Mouse (Mus musculus) 3134 (cell line): ENCODE data around the gene Prep.

Experiments used
- DNase-seq: peaks from one replicate; pipeline ENCODE4 v3.0.0-alpha.2; 2011; ENCODE audit warnings: low spot score; ENCODE audit not compliant: insufficient read length; ENCODE audit errors: extremely low read depth

Prep gene

GRCm38 (mm10) chr10:45112927-45113326 is 45.9 kb downstream of the Prep start:
- no peak for DNase-seq

DNA sequence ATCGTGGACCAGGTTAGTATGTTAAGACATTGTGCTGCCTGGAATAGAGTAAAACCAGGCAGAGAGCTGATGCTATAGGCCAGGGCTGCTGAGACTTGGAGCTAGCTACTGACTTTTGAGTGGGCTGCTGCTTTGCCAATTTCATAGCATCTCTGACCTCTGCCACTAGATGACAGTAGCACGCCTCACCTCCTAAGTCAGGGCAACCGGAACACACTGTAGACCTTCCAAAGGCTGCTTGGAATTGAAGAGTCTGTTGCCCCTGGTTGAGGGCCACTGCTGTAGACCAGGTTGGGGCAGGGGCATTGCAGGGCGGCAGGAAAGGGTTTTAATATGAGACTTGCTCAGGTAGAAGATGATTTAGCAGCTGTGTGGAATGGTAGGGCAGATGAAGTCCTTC is 47.5 kb downstream of the Prep start:
- DNase-seq: no peak

DNA sequence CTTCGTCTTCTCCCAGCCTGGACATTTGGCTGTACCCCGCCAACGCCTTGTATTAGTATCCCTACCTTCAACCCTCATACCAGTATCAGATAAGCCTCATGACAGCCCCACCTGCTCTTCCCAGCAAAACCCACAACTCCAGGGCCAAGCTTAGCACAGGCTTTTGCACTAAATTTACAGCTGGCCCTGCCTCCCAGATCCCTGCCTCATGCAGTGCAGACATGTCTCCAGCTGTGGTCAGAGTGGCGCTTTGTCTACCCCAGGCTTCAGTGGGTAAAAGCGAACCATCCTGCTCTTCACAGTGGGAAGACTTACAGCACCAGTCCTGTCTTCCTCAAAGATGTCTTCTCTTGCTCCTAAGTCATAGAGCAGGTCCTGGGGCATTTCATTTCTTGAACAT is 49.8 kb downstream of the Prep start:
- DNase-seq: no peak

DNA sequence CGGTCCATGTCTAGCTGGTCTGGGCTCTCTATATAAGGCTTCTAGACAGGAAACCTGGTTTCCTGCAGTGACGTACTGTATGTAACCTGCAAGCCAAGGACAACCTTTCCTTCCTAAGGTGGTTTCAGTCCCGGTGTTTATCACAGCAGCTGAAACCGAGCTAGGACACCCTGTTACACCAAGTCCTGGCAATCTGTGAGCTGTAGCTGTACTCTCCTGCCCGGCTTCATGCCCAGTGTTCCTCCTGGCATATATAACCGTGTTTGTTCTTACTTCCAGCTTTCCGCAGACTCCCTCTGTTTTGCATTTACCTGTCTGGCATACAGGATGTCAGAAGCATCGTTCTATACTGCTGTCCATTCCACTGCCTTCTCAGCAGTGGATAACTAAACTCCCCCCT is 51.4 kb downstream of the Prep start:
- DNase-seq: no peak

DNA sequence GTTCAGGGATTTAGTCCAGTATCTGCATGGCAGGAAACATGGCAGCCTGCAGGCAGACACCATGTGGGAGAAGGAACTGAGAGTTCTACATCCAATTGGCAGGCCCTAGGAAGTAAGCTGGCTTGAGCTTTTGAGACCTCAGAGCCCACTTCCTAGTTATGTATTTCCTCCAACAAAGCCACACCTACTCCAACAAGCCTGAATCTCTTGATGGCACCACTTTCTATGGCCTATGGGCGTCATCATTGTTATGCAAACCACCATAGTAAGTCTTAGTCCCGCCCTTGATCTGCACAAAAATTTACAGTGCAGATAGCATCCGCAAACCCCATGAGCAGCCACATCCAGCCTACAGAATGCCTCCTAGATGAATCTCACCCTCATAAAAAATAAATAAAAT is 54.6 kb downstream of the Prep start:
- DNase-seq: no peak

DNA sequence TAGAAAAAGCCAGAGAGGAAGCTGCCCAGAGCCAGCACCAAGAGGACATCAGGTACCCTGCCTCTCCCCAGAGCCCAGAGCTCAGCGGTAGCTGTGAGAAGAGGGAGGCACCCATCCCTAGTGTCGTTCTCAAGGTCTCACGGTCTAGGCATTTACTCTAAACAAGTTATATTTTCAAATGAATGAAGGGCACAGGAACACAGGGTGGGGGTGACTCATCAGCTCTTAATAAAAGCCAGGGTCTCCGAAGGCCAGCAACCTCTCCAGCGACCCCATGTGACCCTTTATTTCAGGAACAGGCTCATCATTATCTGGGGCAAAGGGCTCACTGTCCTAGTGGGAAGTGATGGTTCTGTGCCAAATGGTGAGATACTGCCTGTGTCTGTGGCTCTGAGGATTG is 55.5 kb downstream of the Prep start:
- DNase-seq: no peak

- DNase-seq: no peak
These were observed 56.0 kb downstream of the Prep start for GRCm38 (mm10) chr10:45123011-45123410.

GRCm38 (mm10) chr10:45129105-45129504 is 62.1 kb downstream of the Prep start:
- DNase-seq: no peak

GRCm38 (mm10) chr10:45130004-45130403 is 63.0 kb downstream of the Prep start:
- no peak for DNase-seq

- DNase-seq: no peak
These were observed 65.4 kb downstream of the Prep start for GRCm38 (mm10) chr10:45132371-45132770.

DNA sequence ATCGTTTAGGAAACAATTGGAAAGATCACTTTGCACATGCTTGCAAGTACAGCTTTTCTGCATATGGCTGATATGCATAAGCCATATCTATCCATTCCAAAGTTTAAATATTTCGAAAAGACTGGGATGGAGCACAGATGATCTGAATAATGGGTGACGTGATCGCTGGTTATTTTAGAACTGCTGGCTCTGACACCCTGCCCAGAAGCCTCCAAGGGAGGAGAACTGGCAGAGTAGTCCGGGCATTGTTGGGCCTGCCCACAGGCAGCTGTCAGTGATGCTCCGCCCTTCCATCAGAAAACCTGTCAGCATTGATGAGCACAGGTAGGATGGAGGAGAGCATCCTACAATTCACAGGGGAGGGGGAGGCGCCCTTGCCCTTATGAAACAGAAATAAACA is 69.8 kb downstream of the Prep start:
- DNase-seq: no peak

GRCm38 (mm10) chr10:45139910-45140309 is 72.9 kb downstream of the Prep start:
- DNase-seq: no peak

DNA sequence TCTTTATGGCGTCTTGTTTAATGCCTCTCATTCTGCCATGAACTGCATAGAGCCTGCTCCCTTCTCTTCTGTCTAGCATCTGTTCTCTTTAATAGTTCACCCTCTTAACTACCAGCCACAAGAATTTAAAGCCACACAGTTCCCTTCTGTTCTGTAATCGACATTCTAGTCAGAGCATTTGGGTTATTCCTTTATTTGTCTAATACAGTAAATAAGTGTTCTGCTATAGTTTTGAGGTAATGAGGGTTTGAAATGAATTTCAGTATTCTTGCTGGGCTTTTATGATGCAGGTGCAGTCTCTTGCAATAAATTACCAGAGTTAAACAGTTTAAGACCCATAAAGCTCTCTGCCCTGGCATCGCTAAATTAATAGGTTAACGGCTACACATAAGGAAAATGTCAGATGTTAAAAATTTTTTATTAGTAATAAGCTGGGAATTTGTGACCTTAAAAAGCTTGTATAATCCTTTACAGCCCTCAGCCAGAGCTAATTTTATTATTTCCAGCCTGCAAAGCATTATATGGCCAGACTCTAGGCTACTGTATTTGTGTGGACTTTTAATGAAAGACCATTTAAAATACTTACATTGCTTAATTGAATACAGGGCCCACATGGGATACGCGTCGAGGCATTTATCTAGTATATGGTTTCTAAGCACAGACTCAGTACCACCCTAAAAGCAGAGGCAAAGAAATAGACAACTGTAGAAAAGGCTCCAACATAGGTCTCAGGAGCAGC is 73.6 kb downstream of the Prep start:
- DNase-seq: no peak

- DNase-seq: no peak
These were observed 75.4 kb downstream of the Prep start for GRCm38 (mm10) chr10:45142359-45142758.

DNA sequence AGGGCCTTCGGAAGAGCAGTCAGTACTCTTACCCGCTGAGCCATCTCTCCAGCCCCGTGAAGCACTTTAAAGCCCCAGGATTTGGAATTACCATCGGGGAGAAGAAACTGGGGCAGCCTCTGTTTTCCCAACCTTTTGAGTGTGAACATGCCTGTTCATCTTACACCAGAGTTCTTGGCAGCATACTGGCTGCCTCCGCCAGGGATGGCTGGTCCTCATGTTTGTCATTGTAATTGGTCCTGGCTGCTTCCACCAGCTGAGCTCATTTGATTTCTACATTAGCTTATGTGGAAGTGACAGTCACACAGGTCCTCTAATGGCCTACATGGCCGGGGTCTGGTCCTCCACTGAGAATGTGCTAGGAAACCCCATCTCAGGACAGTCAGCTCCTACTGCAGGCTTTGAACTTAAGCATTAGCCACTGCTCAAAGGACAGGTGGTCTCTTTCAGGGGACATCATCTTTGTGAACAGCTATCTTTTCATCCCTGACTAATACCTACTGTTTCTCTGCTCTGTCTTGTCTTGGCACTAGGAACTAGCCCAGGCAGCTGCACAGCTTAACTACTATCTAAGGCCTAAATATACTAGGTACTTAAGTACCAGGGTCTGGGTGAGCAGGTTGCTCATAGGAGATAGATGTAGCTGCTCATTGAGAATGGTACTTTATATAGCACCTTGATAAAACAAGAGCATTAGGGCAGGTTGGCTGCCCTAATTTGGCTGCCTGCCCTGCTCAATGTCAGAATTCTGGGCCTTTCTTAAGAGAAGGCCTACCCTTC is 77.2 kb downstream of the Prep start:
- no peak for DNase-seq

- DNase-seq: no peak
These were observed 79.8 kb downstream of the Prep start for GRCm38 (mm10) chr10:45146821-45147220.

GRCm38 (mm10) chr10:45151137-45151536 is 84.1 kb downstream of the Prep start:
- DNase-seq: no peak

- no peak for DNase-seq
These were observed 85.0 kb downstream of the Prep start for GRCm38 (mm10) chr10:45151771-45152692.

GRCm38 (mm10) chr10:45154557-45155060 is 87.6 kb downstream of the Prep start:
- DNase-seq: no peak

GRCm38 (mm10) chr10:45165851-45166250 is 98.8 kb downstream of the Prep start:
- no peak for DNase-seq

GRCm38 (mm10) chr10:45173927-45174326 is 106.9 kb downstream of the Prep start:
- DNase-seq: no peak
